Mouse (Mus musculus): ENCODE measurements around the gene Cuedc1.

The Cuedc1 gene

DNA sequence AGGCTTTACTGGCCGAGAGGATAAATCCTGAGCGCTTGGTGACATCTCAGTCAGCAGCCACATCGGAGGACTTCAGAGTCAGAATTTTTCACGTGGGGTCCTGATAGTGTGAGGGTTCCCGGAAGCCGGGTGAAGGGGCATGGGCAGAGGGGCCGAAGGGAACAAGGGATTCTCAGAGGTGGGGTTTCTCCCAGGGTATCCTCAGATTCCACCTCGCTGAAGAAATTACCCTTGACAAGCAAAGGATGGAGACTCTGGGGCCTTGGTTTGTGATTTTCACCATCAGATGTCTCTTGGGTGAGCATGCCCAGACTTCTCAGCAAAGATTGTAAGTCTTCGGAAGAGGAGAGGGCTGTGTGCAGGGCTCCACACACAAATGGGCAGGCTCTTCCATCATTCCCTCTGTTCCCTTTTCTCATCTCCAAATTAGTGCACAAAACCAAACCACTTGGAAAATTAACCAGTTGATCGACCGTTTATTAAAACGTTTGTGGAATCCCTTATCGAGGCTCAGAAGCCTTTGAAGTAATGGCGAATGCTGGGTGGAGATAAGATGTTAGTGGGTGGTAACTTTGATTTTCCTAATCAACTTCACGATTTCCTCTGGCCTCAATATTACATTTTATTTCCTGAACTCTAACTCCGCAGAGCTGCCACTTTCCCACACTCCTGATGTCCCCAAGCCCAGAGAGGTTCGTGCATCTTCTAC lies at the start of gene Cuedc1:
Cuedc1 (plus strand) TSS at position 38 of the 709 bp plus-strand sequence.
- DNase-seq (ENCODE audit: low read depth, low spot score) = no peak

DNA sequence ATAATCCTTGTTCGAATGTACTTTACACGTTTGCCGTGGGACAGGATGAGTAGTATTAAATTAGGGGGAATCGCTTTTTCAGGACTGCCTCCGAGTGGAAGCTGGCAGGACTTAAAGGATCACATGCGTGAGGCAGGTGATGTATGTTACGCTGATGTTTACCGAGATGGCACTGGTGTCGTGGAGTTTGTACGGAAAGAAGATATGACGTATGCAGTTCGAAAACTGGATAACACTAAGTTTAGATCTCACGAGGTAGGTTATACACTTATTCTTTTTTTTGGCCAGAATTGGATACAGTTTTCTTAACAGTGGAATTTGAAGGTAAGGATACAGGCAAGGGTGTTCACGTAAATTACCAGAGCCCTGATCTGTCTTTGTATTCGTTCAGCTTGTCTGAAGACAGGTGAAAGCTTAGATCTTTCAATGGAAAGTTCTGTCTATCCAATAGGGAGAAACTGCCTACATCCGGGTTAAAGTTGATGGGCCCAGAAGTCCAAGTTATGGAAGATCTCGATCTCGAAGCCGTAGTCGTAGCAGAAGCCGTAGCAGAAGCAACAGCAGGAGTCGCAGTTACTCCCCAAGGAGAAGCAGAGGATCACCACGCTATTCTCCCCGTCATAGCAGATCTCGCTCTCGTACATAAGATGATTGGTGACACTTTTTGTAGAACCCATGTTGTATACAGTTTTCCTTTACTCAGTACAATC lies 48.7 kb upstream of the Cuedc1 start:
- DNase-seq (ENCODE audit: low read depth, low spot score) = no peak

DNA sequence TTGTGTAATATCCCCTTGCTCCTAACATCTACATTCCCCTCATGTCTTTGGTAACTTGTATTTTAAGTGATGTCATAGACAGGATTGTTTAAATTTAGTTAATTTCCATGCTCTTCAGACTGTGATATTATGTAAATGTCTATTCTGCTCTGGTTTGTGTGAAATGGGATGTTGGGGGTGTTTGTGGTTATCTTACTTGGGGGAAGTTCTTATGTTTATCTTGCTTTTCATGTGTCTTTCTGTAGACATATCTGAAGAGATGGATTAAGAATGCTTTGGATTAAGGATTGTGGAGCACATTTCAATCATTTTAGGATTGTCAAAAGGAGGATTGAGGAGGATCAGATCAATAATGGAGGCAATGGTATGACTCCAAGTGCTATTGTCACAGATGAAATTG lies 48.1 kb upstream of the Cuedc1 start:
- DNase-seq (ENCODE audit: low read depth, low spot score) = no peak

DNA sequence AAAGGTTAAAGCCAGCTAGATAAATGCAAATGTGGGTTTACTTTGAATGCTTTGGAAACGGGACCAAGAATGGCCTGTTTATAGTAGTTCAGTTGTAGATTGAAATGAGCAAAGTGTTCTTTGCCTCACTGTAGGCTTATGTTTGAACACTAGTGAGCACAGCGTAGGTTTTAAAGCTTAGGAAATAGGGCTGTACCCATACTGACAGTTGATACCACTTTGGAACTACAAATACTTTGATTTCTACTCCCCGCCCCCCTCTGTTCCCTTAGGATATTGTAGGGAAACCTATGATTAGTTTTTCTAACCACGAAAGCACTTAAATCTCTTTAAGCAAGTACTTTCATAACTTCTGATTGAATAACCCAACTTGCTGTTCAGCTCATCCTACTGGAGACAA lies 45.2 kb upstream of the Cuedc1 start:
- no peak for DNase-seq (ENCODE audit: low read depth, low spot score)

DNA sequence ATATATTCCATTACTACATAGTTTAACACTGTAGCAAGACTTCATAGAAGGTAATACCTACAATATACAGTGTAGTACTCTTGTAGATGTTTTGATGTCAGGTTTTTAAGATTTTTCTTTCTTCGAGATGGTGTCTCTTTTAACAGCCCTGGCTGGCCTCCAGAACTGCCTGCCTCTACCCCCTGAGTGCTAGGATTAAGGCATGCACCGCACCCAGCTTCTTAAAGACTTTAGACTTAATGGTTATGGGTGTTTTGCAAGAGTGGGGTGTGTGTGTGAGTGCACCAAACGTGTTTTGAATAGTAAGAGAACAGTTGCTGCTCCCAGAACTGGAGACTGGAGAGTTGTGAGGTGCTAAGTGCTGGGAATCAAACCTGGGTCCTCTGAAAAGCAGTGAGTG lies 44.0 kb upstream of the Cuedc1 start:
- no peak for DNase-seq (ENCODE audit: low read depth, low spot score)

DNA sequence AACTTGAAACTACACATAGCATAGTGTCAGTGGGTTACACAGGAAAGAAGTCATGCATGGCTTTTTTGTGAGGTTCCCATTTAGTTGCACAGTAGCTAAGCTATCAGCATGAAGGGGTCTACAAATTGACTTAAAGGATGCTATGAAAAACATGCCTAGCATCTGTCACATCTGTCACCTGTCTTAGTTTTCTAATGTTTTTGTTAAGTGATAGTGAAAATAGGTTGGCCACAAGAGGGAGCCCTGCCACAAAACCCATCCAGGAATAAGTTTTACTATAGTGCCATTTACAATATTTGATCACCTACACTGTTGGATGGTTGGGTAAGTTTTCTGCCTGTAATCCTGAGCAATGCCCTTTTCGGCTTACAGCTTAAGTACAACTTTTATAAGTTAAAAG lies 43.3 kb upstream of the Cuedc1 start:
- DNase-seq (ENCODE audit: low read depth, low spot score) = peak; percentile 59

DNA sequence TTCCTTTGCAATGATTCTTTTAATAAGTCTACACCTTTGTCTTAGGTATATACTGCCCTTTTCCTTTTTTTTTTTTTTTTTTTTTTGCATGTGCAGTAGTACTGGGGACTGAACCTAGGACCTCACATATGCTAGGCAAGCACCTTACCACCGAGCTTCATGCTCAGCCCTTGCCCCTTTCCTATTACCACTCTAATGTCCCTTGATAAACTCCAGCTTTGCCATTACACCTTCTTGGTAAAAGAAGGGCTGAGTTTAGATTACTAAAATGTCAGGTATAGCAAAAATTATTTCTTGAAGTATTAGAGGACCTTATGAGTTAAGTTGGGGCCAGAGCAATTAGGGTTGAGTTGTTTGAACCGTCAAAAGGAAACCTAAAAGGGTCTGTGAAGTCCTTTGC lies 42.1 kb upstream of the Cuedc1 start:
- no peak for DNase-seq (ENCODE audit: low read depth, low spot score)

DNA sequence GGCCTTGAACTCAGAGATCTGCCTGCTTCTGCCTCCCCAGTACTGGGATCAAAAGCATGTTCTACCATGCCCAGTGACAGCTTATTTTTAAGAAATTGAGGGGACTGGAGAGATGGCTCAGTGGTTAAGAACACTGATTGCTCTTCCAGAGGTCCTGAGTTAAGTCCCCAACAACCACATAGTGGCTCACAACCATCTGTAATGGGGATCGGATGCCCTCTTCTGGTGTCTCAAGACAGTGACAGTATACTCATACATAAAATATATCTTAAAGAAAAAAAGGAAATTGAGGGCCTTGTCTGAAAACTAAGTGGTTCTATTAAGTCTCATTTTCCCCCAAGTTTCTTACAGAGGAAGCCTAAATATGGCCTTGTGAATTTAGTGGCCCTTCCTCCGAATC lies 40.1 kb upstream of the Cuedc1 start:
- DNase-seq (ENCODE audit: low read depth, low spot score) = no peak

DNA sequence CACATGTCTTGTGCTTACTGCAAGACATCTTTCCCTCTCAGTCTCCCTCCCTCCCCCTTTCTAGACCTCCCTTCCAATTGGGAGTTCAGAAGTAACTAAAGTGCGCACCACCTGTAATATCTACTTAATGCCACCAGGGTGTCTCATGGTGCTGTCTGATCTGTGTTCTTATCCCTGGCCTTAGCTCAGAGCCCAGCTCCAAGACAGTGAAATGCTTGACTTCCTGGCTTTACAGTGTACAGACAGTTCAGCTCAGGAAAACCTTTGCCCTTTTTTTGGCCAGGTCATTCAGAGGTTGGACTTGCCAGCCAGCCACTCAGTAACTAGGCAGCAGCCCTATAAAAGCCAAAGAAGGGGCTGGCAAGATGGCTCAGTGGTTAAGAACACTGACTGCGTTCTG lies 38.7 kb upstream of the Cuedc1 start:
- peak; percentile 67 for DNase-seq (ENCODE audit: low read depth, low spot score)

DNA sequence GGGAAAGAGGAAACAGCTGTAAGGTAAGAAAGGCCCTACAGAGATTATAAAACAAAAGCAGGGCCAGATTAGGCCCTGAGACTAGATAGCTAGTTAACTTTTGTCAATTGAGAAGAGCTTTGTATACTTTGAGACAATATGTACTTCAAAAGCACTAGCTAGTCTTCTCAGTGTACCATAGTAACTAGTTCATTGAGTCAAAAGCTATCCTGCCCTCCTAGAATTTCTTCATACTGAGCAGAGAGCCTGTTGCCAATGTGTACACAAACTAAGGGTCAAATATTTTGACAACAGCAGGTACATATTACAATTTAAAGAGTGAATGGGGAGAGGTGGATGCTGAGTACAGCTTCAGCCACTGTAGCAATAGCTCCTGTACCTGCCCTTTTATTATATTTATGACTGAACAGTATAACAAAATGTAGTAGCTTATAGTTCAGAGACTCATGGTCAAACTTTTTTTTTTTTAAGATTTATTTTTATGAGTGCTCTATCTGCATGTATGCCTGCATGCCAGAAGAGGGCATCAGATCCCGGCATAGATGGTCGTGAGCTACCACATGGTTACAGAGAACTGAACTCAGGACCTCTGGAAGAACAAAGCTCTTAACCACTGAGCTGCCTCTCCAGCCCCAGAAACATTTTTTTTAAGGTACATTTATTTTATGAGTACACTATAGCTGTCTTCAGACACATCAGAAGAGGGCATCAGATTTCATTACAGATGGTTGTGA lies 35.8 kb upstream of the Cuedc1 start:
- no peak for DNase-seq (ENCODE audit: low read depth, low spot score)

DNA sequence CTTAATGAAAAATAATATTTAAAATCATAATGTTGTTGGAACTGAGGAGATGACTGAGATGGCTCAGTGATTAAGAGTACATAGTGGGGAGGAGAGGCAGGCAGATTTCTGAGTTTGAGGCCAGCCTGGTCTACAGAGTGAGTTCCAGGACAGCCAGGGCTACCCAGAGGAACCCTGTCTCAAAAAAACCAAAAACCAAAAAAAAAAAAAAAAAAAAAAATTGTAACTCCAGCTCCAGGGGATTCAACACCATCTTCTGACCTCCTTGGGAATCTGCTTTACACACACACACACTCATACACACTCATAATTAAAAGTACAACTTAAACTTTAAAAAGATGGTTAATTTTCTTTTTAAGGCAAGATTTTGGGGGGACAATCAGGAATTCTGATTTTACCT lies 32.1 kb upstream of the Cuedc1 start:
- no peak for DNase-seq (ENCODE audit: low read depth, low spot score)

DNA sequence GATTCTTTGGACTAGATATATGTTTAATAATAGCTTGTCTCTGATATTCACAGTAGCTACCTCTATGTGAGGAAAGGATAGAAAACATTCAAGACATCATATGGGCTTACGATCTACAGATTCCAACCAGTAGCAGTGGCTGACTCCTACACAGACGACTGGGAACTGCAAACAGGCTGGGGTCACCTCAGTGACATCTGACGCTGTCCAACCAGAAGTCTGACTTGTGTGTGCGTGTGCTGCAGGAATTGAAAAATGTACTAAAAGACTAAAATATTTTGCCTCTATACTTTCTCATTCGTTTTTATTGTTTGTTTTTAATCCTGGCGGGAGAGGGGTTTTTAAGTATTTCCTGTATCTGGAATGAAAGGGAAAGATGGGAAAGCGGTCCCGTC lies 30.7 kb upstream of the Cuedc1 start:
- DNase-seq (ENCODE audit: low read depth, low spot score) = no peak

DNA sequence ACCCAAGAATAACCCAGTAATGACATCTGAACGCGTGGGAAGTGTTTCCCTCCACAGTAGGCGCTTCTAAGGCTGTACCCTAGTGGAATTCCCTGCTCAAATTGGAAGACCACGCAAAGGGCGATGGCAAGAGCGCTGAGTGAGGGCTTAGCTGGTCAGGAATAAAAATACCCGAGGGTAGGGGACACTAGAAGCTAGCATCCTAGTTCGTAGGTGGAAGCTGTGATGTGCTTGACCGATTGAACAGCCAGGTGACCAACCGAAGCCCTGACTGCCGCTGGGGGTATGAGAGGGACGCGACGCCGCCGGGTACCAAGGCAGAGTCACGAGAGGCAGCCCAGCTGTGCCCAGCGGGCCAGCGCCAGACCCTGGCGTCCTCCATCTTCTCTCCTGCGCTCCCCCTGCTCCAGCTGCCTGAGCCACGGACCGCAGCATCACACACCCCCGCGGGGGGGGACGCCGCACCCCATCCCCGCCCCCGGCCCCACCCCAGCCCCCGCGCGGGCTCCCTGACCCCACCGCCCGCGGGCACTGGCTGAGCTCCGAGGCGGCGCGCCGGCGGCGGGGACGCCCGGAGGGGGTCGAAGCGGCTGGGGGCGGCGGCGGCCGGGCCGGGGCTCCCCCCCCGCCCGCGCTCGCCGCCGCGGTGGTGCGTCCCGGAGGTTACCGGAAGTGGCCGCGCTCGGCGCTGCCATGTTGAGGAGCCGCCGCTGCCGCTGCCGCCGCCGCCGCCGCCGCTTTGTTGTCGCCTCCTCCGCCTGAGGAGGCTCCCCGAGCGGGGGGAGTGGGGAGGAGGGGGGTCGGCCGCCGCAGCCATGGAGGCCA lies 30.1 kb upstream of the Cuedc1 start, which contains the start of gene Vezf1:
Vezf1 (plus strand) TSS at position 694 of the 825 bp plus-strand sequence.
- peak; percentile 73 for DNase-seq (ENCODE audit: low read depth, low spot score)

DNA sequence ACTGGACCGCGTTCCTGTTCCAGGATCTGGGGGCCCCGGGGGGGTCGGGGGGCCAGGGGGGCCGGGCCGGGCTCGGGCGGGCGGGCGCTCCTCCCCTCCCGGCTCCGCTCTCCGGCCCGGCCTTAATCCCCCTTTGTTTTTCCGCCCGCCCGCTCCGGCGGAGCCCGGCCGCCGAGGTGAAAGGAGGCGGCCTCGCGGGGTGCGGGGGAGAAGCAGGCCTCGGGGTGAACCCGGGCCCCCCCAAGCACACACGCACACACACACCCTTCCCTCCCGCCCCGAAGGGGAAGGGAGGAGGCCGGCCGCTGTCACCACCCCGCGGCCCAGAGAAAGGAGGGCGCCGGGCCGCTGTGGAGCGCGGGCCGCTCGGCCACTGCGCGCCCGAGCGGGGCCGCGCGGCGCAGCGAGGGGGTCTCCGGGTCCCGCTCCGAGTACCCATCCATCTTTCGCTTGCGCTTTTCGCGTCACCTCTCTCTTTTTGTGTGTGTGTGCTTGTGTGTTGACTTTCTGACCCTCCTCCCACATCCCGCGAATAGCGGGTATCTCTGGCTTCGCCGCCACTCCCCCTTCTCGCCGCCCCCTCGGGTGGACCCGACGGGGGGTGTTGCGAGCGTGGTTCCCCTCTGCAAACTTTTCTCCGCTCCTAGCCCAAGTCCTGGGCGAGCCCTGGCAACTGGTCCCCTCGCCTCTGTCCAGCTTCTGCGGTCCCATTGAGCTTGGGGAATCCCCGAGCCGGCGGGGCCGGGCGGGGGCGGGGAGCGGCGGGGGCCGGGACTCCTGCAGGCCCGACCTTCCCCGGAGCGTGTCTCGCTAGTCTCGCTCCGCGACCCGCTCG lies 29.2 kb upstream of the Cuedc1 start:
- no peak for DNase-seq (ENCODE audit: low read depth, low spot score)

DNA sequence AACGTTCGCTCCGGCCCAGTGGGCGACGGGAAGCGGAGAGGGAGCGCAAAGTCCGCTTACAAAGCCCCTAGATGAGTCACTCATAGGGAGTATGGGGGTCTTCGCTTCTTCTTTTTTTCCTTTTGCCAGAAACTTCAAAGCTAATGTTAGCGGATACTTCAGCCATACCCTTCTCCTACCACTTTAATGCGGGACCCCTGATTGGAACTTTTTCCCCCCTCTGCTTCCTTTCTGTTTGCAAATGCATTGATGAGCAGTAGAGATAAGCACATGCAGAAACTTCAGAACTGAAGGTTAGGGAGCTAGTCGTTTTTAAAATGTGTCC lies 28.6 kb upstream of the Cuedc1 start:
- DNase-seq (ENCODE audit: low read depth, low spot score) = no peak

DNA sequence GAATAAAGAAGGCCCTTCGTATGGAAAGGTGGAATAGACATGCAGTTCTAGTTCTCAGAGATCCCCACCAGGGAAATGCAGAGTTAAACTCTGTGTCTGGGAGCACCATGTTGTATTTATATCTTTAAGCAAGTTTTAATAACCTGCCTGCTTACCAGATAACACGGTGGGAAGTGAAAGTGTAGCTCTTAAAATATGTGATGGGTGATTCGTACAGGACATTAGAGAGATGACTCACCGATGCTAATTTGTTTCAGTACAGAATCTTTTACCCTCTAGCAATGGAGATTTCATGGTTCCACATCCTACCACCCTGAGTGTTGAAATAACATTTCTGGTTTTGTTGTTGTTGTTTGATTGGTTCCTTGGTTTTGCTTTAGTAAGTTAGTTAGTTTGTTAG lies 27.5 kb upstream of the Cuedc1 start:
- DNase-seq (ENCODE audit: low read depth, low spot score) = no peak

DNA sequence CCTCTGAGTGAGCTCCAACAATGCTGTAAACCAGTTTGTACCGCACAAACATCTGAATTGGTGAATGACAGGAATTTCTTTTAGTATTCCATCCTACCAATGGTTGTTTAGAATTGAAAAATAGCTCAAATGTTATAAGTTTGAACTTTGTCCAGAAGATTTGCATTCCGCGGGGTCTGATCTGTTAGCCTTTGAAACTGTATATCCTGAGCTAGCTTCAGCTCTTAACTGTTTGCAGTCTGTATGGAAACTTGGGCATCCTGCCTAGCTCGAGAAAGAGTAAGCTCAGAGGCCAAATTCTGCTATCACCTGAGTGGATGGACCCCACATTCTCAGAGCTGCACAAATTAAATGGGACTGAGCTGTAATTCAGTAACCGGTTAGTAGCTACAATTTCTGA lies 26.7 kb upstream of the Cuedc1 start:
- no peak for DNase-seq (ENCODE audit: low read depth, low spot score)

DNA sequence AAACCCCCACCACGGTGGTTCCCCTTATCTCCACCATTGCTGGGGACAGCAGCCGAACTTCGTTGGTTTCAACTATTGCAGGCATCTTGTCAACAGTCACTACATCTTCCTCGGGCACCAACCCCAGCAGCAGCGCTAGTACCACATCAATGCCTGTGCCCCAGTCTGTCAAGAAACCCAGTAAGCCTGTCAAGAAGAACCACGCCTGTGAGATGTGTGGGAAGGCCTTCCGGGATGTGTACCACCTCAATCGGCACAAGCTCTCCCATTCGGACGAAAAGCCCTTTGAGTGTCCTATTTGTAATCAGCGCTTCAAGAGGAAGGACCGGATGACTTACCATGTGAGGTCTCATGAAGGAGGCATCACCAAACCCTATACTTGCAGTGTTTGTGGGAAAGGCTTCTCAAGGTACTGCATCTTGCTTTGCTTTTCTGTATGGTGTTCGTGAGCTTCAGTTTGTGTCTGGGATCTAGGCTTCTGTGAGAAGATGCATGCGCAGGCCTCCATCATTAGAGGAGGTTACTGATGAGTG lies 24.4 kb upstream of the Cuedc1 start:
- DNase-seq (ENCODE audit: low read depth, low spot score) = no peak

DNA sequence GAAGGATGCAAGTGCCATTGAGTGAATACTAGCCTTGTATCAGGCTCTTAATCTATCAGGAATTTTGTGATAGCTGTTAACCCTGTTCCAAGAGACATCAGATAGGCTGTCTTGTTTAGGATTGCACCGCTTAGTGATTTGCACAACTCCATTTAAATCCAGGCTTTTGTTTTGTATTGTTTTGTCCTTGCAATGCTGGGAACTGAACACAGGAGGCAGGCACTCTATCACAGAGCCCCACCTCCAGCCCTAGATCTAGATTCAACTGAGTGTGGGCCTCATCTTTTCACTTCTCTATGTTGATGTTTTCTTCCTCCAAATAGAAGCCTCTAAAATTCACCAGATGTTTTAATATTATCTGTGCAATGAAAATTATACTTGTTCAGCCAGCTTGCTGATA lies 22.2 kb upstream of the Cuedc1 start:
- DNase-seq (ENCODE audit: low read depth, low spot score) = no peak

DNA sequence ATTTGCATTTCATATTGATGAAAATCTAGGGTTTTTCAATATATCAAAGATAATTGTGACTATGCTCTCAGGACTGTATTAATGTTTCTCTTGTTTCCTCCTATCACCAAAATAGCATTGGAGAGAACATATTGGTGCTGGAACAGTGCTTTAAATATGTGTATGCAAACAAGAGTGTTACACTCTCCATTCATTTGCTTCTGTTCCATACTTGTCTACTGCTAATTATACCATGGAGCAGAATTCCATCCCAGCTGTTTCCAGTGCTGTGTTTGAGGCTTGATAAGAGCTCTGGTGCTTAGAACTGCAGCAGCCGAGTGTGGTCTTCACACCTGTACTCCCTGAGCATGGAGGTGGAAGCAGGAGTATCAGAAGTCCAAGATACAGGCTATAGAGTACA lies 21.5 kb upstream of the Cuedc1 start:
- DNase-seq (ENCODE audit: low read depth, low spot score) = no peak

DNA sequence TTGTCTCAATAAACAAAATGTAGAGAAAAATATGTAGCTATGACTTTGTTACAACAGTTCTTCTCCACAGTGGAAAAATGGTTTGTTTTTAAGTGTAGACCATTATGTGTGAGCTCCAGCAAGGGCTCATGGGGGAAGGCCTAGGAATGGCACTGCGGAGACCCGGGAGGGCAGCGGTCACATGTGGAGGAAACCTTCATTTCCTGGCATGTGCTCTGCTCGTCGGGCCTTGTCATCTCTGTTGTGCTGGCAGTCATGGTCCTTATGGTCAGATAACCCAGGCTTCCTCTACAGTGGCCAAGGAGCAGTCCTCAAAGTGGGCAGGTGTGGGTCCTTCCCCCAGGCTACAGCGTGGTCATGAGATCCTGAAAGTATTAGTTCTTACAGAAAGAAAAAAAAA lies 14.2 kb upstream of the Cuedc1 start:
- no peak for DNase-seq (ENCODE audit: low read depth, low spot score)
